Mouse (Mus musculus) ES-E14 (cell line): Measurements from ENCODE around the gene Cpa5. TPM values are rescaled to one million over a fixed set of nuclear protein-coding genes. Genes with fewer than 3 reads are reported as not detected.

Experiments used
- DNase-seq: peaks from one replicate; pipeline ENCODE4 v3.0.0-alpha.2; 2013; ENCODE audit warnings: low read depth, low spot score
- H3K27ac ChIP-seq: 2 replicates; pipeline ENCODE4 v1.5.1; 2012; ENCODE audit warnings: low read depth, mild to moderate bottlenecking, low read length, moderate library complexity, mixed read lengths; ENCODE audit not compliant: poor library complexity, insufficient read depth, severe bottlenecking
- H3K36me3 ChIP-seq: 2 replicates; pipeline ENCODE4 v1.6.1; 2012; ENCODE audit warnings: mild to moderate bottlenecking, low read length, moderate library complexity, mixed read lengths; ENCODE audit not compliant: control insufficient read depth, poor library complexity, insufficient read depth, severe bottlenecking
- H3K4me1 ChIP-seq, 2 experiments: fragments of 150-350 bp in 1 of 2; sonication (generic) in 1 of 2; 2 replicates each; pipeline ENCODE4 v1.6.1; 2012; ENCODE audit warnings: low read length in 2 of 2, mild to moderate bottlenecking in 1 of 2, mixed read lengths in 1 of 2; ENCODE audit not compliant: control insufficient read depth in 2 of 2, insufficient read depth in 2 of 2, poor library complexity in 1 of 2
- H3K4me3 ChIP-seq, 2 experiments: fragments of 150-350 bp in 1 of 2; sonication (generic) in 1 of 2; 2 replicates each; pipeline ENCODE4 v1.5.1; 2012; ENCODE audit warnings: low read length in 2 of 2, low read depth in 1 of 2, mild to moderate bottlenecking in 1 of 2, mixed read lengths in 1 of 2; ENCODE audit not compliant: insufficient read depth in 1 of 2, poor library complexity in 1 of 2, severe bottlenecking in 1 of 2
- H3K9ac ChIP-seq: 2 replicates; pipeline ENCODE4 v1.6.1; 2012; ENCODE audit warnings: low read depth, mild to moderate bottlenecking, low read length, mixed read lengths; ENCODE audit not compliant: poor library complexity, insufficient read depth, severe bottlenecking
- H3K9me3 ChIP-seq: fragments of 150-350 bp; sonication (generic); 2 replicates; pipeline ENCODE4 v1.6.1; 2012; ENCODE audit warnings: low read depth, mild to moderate bottlenecking, low read length; ENCODE audit not compliant: control insufficient read depth, insufficient read depth
- CHD2 ChIP-seq: IDR thresholded peaks from 2 replicates; pipeline ENCODE4 v1.6.1; 2014; ENCODE audit warnings: mild to moderate bottlenecking, low read depth, low read length, inconsistent platforms
- HCFC1 ChIP-seq: IDR thresholded peaks from 2 replicates; pipeline ENCODE4 v1.6.1; 2012; ENCODE audit warnings: low read length, inconsistent platforms, borderline replicate concordance; ENCODE audit not compliant: insufficient read depth
- MAFK ChIP-seq: IDR thresholded peaks from 2 replicates; pipeline ENCODE4 v1.6.1; 2014; ENCODE audit warnings: mild to moderate bottlenecking, low read depth, low read length, inconsistent platforms; ENCODE audit not compliant: insufficient read depth
- ZC3H11A ChIP-seq: IDR thresholded peaks from 2 replicates; pipeline ENCODE4 v1.6.1; 2012; ENCODE audit warnings: low read depth, mild to moderate bottlenecking, inconsistent platforms, low read length, borderline replicate concordance
- ZNF384 ChIP-seq: IDR thresholded peaks from 2 replicates; pipeline ENCODE4 v1.6.1; 2012; ENCODE audit warnings: low read depth, low read length, inconsistent platforms
- in situ Hi-C, 2 experiments: fragments of 600-800 bp; cut with MboI; formaldehyde crosslinking; loops; one replicate each; pipeline ENCODE4 v1.15.1; 2025; ENCODE audit warnings: low sequenced_read_pairs in 2 of 2, inconsistent platforms in 1 of 2; ENCODE audit not compliant: unreplicated experiment in 2 of 2
- total RNA-seq: library from RNA; depleted of rRNA; stranded (reverse); fragments of 300-350 nt; gene quantifications from 2 replicates; pipeline ENCODE4 v1.2.3, GENCODE M21; 2012

Gene Cpa5
- total RNA-seq, 1 experiment, result not detected

DNA sequence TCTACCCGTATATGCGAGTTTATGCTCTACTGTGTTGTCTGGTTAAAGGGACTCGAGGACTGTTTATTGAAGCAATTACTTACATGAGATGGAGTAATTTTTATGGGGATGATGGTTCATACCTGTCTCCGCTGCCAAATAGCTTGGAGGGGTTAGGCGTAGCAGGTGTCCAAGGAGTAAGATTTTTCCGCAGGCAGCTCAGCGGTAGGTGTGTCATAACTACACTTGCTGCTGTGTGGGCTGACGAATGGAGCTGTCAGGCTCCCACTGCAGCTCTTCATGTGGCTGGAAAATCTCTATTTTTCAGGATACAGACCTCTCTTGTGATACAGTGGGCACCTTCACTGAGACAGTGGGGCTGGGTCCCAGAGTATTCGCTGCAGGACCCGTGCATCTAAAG lies 41.5 kb upstream of the Cpa5 start:
- no peak overlapping the region for H3K4me3 ChIP-seq
- TF ChIP-seq HCFC1, result no peak
- no peak for TF ChIP-seq ZC3H11A
- no peak for TF ChIP-seq MAFK
- no peak for TF ChIP-seq ZNF384
- no peak for TF ChIP-seq CHD2
- no peaks in the 10 kb centered on the region for H3K36me3 ChIP-seq
- in situ Hi-C loops, result no loop called here
- H3K27ac ChIP-seq, result no peak overlapping the region
- H3K9ac ChIP-seq, result no peak overlapping the region
- no peaks in the 10 kb centered on the region for H3K4me1 ChIP-seq
- no peak for DNase-seq
- H3K9me3 ChIP-seq, result no peaks in the 10 kb centered on the region

DNA sequence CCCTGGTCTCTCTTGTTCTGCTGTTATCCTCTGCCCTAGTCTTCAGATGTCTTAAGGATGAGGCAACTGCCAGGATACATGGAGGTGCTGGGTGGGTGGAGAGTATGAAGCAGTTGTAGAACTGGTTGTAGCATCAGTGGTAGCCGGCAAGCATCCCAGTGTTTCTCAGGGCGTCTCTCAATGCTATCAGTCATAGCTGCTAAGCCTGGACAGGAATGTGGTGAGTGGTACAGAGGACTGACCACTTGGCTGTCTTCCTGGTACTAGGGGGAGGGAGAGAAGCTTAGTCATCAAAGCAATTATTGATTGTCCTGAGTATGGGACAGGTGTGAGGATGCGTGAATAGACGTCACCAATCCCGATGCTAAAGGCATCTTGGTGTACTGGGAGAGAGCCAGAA lies 40.8 kb upstream of the Cpa5 start:
- DNase-seq, result no peak
- TF ChIP-seq MAFK (no peak), ZNF384 (no peak), HCFC1 (no peak), ZC3H11A (no peak), CHD2 (no peak)
- no peaks in the 10 kb centered on the region for H3K4me1 ChIP-seq
- in situ Hi-C loops, result no loop called here
- H3K36me3 ChIP-seq, result no peaks in the 10 kb centered on the region
- no peak overlapping the region for H3K9ac ChIP-seq
- H3K27ac ChIP-seq, result no peak overlapping the region
- no peak overlapping the region for H3K4me3 ChIP-seq
- no peaks in the 10 kb centered on the region for H3K9me3 ChIP-seq

DNA sequence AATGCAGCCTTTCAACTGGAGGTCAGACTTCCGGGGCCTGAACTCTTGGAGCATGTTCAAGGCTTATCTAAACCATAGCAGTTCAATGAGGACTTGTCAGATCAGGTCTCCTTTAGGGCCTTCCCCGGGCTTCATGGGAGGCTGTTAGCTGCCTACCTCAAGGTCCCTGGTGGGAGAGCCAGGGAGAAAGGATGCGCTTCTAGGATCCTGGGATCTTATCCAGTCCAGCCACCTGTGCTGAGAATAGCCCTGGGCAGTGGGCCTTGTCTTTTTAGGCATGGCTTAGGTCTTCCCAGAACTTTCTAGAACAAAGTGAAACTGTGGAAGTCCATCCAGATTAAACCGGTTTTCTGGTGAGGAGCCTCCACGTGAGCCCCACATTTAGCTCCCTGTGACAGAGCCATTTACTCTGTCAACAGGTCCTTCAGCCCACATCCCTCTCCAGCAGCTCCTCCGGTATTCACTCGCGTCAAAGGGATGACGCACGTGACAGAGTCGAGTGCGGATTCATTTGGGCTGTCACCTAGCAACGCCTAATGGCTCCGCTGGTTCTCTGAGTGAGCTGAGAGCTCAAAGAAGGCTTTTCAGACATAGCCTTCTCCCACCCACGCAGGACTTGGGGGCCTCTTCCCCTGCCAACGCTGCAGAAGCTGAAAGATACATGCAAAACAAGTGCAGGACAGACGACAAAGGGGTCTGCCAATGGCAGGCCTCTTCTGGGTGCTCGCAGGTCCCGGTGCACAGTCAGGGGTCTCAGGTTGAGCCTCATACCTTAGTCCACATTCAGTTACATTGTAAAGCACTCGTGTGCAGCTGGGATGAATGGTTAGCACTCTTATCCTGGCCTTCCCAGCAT lies 38.1 kb upstream of the Cpa5 start:
- Histone ChIP-seq H3K9me3 (no peaks in the 10 kb centered on the region), H3K27ac (no peak overlapping the region), H3K4me3 (no peak overlapping the region), H3K36me3 (no peaks in the 10 kb centered on the region), H3K9ac (no peak overlapping the region), H3K4me1 (no peaks in the 10 kb centered on the region)
- no peak for DNase-seq
- TF ChIP-seq CHD2 (no peak), ZC3H11A (no peak), ZNF384 (no peak), HCFC1 (no peak), MAFK (no peak)
- in situ Hi-C loops, result no loop called here

DNA sequence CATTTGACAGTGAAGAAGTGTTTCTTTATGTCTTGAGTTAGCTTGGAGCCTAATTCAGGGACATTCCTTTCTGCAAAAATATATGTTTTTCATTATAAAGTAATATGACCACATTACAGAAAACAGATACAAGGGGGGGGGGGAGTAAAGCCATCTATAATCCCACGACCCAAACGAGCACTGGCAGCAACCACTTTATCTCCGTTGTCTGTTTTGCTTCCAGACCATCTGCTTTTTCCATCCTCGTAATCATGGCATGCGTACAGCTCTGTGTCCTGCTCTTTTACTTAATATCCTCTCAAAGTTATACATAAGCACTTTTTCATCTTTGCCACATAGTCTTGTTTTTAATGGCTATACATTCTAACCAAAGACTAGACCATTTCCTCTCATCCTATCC lies 37.4 kb upstream of the Cpa5 start:
- no peaks in the 10 kb centered on the region for H3K36me3 ChIP-seq
- no peak for TF ChIP-seq CHD2
- TF ChIP-seq HCFC1, result no peak
- TF ChIP-seq MAFK, result no peak
- TF ChIP-seq ZNF384, result no peak
- no peak for TF ChIP-seq ZC3H11A
- H3K4me1 ChIP-seq, result no peaks in the 10 kb centered on the region
- in situ Hi-C loops, result no loop called here
- no peak overlapping the region for H3K9ac ChIP-seq
- H3K4me3 ChIP-seq, result no peak overlapping the region
- DNase-seq, result no peak
- H3K9me3 ChIP-seq, result no peaks in the 10 kb centered on the region
- H3K27ac ChIP-seq, result no peak overlapping the region
